Mouse (Mus musculus): Measurements from ENCODE around the gene BC052040. TPM values are rescaled to one million over a fixed set of nuclear protein-coding genes. Genes with fewer than 3 reads are reported as not detected.

The BC052040 gene
- total RNA-seq, 2 experiments from 2014 or later: 2.2 to 2.3 TPM

GRCm38 (mm10) chr2:115598266-115598665, 16.8 kb downstream of the BC052040 start:
- intact Hi-C loops (cut with DNase I): no loop called here
- DNase-seq: no peak

DNA sequence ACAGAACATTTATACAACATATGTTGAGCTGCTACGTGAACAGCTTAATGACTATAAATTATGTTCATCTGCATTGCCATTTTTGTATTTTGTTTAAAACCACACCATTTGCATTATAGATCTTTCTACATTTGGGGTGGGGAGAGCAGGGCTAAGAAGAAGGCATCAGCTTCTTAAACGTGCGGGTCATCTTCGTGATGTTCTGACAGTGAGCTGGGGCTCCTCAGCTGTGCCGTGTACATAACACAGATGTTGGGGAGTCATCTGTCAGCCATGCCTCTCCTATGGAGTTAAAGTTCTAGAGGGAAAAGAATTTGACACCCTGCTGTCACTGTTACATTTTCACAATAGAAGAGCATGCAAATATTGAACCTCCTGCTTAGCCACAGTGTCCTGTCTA, 19.2 kb downstream of the BC052040 start:
- intact Hi-C loops (cut with DNase I): no loop called here
- no peak for DNase-seq

DNA sequence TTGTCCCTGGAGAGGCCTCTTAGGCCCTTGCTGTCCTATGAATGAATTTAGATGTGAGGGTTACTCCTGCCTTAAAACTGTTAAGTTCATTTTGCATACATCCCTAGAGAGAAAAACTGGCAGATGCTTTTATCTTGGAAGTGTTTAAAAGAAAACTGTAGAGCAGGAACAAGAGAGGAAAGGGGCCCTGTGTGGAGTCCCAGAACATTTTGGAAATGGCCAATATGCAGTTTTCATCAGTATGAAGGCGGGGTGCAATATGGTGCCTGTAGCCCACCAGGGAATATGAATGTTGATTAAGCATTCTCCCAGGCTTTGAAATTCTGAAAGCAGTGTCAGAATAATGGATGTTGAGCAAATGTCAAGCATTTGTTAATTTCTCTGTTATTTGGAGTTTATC, 19.8 kb downstream of the BC052040 start:
- DNase-seq: no peak
- intact Hi-C loops (cut with DNase I): no loop called here

- no peak for DNase-seq
- intact Hi-C loops (cut with DNase I): no loop called here
Observed at GRCm38 (mm10) chr2:115602116-115602515, 20.6 kb downstream of the BC052040 start.

- intact Hi-C loops (cut with DNase I): no loop called here
- no peak for DNase-seq
Observed at GRCm38 (mm10) chr2:115604132-115604531, 22.6 kb downstream of the BC052040 start.

GRCm38 (mm10) chr2:115605829-115606336, 24.4 kb downstream of the BC052040 start:
- intact Hi-C loops (cut with DNase I): no loop called here

DNA sequence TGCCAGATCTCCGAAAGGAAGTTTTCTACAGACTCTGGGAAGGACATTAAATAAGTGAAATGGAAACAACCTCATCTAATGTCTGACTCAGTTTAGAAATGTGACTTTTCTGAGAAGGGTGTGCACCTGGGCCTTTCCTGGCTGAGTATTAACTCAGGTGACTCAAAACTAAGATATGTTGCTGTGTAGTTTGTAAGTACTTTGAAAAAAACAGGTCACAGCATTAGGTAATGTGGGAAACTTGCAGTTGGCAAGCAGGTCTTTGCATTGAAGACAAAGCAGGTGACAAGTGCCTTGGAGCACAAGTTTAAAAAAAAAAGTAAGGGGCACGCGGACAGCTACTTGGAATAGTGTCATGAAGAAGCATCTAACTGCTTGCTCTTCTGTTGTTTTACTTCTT, 27.5 kb downstream of the BC052040 start:
- DNase-seq: no peak
- intact Hi-C loops (cut with DNase I): no loop called here

More at GRCm38 (mm10) chr2:115605829-115606336, 24.4 kb downstream of the BC052040 start:
- no peak for DNase-seq

GRCm38 (mm10) chr2:115610092-115610491, 28.6 kb downstream of the BC052040 start:
- intact Hi-C loops (cut with DNase I): no loop called here
- DNase-seq: no peak

DNA sequence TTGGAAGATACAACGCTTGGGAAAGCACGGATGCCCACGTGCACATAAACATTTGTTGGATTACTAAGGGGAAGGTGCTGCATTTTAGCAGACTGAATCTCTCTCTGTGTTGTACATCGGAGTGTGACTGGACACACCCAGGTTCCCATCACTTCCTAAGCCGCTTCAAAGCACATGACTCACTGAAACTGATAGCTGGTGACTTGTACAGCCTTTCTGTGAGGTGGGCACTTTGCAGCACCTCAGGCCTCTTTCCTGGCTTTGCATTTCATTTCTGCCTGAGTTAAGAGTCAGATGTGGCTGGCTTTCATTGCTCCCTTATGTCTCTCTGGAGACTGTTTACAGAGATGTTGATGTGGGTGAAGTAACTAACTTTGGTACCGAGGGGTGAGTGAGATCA, 29.0 kb downstream of the BC052040 start:
- DNase-seq: no peak
- intact Hi-C loops (cut with DNase I): no loop called here

- intact Hi-C loops (cut with DNase I): no loop called here
- DNase-seq: no peak
Observed at GRCm38 (mm10) chr2:115613830-115614520, 32.5 kb downstream of the BC052040 start.

DNA sequence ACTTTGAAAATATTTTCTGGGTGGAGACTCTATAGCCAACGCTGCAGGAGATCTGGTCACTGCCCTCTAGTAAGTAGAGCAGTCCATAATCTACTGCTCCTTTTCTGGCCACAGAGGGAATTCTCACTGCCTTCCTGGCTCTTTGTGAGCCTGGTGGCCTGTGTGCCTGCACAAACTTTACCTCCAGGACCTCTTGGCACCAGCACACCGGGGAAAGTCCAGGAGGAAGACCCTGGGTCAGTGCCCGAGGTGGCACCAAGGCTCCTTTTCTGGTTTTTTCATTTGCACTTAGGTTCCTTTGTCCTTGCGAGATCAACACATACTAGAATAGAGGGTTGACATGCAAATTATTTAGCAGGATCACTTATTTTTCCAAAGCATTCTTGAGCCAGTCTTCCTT, 47.0 kb downstream of the BC052040 start:
- no peak for DNase-seq
- intact Hi-C loops (cut with DNase I): no loop called here

GRCm38 (mm10) chr2:115631031-115631434, 49.5 kb downstream of the BC052040 start:
- intact Hi-C loops (cut with DNase I): no loop called here
- no peak for DNase-seq

DNA sequence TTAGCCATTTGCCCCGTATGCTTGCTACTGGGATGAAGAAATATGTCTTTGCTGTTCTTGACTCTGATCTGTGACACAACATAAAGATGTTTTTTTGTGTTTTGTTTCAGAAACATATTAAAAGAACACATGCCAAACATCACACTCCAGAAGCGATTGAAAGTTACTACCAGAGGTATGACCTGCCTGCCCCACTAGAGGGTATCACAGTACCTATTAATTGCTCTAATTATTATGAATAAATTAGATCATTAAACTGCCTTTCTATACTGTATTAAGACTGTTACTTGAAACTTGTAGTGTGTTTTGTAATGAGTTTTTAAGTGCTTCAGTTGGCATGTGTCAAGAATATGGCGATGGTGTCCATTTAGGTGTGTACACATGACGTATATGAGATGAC, 50.3 kb downstream of the BC052040 start:
- no peak for DNase-seq
- intact Hi-C loops (cut with DNase I): no loop called here

- intact Hi-C loops (cut with DNase I): no loop called here
- DNase-seq: no peak
Observed at GRCm38 (mm10) chr2:115650203-115650602, 68.7 kb downstream of the BC052040 start.

DNA sequence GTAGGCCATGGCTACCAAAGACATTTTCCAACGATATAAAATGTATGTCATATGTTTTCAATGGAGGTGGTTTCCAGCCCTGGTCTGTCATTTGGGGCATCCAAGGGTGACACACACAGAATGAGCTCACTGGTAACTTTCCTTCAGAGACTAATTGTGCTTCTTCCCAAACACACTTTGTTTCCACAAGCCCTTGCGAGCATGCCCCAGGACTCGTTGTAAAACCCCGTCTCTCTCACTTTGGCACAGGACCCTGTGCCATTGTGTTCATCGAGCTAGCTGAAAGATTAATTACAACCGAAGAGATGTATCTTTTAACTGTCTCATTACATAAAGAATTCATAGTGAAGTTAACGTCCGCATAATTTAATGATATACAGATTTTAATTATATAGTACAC, 78.2 kb downstream of the BC052040 start:
- DNase-seq: no peak
- intact Hi-C loops (cut with DNase I): no loop called here

DNA sequence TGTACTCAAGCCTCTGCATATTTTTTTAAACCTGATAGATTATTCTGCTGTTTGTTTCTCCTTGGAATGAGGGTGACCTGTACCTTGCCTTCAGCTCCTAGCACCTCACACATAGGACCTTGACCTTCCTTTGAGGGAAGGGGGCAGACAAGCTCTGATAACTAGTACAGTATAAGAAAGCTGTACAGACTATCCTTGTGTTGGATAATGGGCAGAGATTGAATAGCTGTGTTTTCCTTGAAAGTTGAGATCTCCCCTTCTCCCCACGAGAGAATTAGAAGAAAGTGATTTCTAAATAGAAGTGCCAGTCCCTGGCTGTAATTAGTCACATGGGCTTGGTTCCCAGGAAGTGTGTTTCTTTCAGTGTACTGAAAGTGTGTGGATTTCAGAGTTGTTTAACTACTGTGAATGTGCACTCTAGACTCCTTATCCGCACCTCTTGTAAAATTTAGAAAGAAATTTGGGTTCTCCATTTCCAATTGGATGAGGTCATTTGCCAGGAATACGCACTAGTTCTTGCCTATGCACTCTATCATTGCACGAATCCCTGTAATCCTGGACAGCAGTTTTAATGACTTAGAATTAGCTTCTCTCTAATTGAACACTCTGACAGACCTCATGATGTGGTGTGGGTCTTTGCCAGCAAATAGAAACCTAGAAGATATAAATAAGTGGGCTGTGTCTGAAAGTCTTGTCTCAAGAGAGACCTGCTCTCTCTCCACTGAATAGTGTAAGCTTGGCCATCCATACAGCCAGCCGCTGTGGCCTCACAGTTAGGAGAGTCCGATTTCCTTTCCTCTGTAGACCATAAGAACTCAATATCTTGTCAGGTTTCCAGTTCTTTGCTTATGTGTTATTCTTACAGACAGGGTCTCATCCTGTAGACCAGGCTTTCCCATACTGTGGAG, 79.0 kb downstream of the BC052040 start:
- intact Hi-C loops (cut with DNase I): no loop called here

GRCm38 (mm10) chr2:115667516-115667915, 86.0 kb downstream of the BC052040 start:
- DNase-seq: no peak
- intact Hi-C loops (cut with DNase I): no loop called here

More for the DNA sequence above, 79.0 kb downstream of the BC052040 start:
- no peak for DNase-seq

DNA sequence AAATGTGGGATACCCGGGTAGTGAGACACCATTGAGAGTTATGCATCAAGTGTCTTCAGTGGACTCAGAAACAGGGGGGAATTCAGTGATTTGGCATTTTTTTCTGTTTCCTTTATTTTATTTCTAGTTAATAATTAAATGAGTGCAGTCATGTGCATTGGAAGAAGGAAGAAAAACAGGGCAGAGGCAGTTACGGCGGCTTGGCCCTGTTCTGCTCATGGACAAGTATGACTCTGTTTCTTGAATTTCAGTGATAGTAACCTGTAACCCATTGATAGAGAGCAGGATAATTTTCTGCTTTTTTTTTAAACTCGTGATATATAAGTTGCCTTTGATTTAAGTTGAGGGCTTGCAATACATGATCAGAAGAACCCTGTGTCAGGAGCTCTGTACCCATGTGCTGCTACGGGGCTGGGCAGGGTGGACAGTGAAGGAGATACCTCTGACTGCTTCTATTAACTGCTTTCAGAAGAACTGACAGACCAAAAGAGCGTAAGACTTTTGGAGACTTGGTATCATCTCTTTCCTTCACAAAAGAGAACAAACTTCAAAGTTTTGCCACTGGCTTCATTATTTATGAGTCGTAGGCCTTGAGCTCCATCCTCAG, 91.6 kb downstream of the BC052040 start:
- DNase-seq: no peak
- intact Hi-C loops (cut with DNase I): no loop called here

- no peak for DNase-seq
- intact Hi-C loops (cut with DNase I): no loop called here
Observed at GRCm38 (mm10) chr2:115678786-115679185, 97.3 kb downstream of the BC052040 start.

- no peak for DNase-seq
- intact Hi-C loops (cut with DNase I): no loop called here
Observed at GRCm38 (mm10) chr2:115685250-115685649, 103.7 kb downstream of the BC052040 start.

GRCm38 (mm10) chr2:115687612-115688011, 106.1 kb downstream of the BC052040 start:
- no peak for DNase-seq
- intact Hi-C loops (cut with DNase I): no loop called here
